Mouse (Mus musculus) midbrain, embryonic 11.5 days (tissue): ENCODE results near the gene Stpg1. TPM values are rescaled to one million over a fixed set of nuclear protein-coding genes. Genes with fewer than 3 reads are reported as not detected.

Experiments used
- ATAC-seq: fragments of 200-750 bp; cut with Nextera tagmentation; 2 replicates; pipeline ENCODE4 v1.8.0; 2017; ENCODE audit warnings: moderate TSS enrichment, moderate library complexity; ENCODE audit not compliant: low FRiP score
- DNase-seq: peaks from one replicate; pipeline ENCODE4 v3.0.0; 2015; ENCODE audit warnings: low spot score; ENCODE audit errors: missing footprints
- H3K27ac ChIP-seq: fragments of 300-500 bp; sonication (generic); 2 replicates; pipeline ENCODE4 v1.5.1; 2014; ENCODE audit warnings: low read depth, low read length
- H3K27me3 ChIP-seq: fragments of 300-500 bp; sonication (generic); 2 replicates; pipeline ENCODE4 v1.6.1; 2014; ENCODE audit warnings: mild to moderate bottlenecking, low read length, moderate library complexity, mixed read lengths; ENCODE audit not compliant: control insufficient read depth, insufficient read depth
- H3K36me3 ChIP-seq: fragments of 300-500 bp; sonication (generic); 2 replicates; pipeline ENCODE4 v1.6.1; 2014; ENCODE audit warnings: mild to moderate bottlenecking, low read length, moderate library complexity, mixed read lengths; ENCODE audit not compliant: control insufficient read depth, insufficient read depth
- H3K4me1 ChIP-seq: fragments of 300-500 bp; sonication (generic); 2 replicates; pipeline ENCODE4 v1.6.1; 2014; ENCODE audit warnings: low read length; ENCODE audit not compliant: control insufficient read depth, insufficient read depth
- H3K4me2 ChIP-seq: fragments of 300-500 bp; sonication (generic); 2 replicates; pipeline ENCODE4 v1.6.1; 2014; ENCODE audit warnings: mild to moderate bottlenecking, moderate library complexity
- H3K4me3 ChIP-seq: fragments of 300-500 bp; sonication (generic); 2 replicates; pipeline ENCODE4 v1.5.1; 2014; ENCODE audit warnings: low read depth, low read length
- H3K9ac ChIP-seq: fragments of 300-500 bp; sonication (generic); 2 replicates; pipeline ENCODE4 v1.6.1; 2014; ENCODE audit warnings: low read length
- H3K9me3 ChIP-seq: fragments of 300-500 bp; sonication (generic); 2 replicates; pipeline ENCODE4 v1.6.1; 2016; ENCODE audit warnings: low read length; ENCODE audit not compliant: control insufficient read depth
- WGBS: fragments of 180-500 bp; shearing (Covaris S2); extraction: QIAGEN DNeasy Blood & Tissue Kit; methylation state at CpG from one replicate; pipeline ENCODE4 v1.1.7; 2014; 5-methylcytosine and 5-hydroxymethylcytosine counted together
- polyA plus RNA-seq: library from polyadenylated mRNA; unstranded; fragments of >200 nt; fragmentation: Nextera tagmentation; extraction: Ambion mirVana; gene quantifications from 2 replicates; pipeline ENCODE4 v1.2.1, GENCODE M21; 2014

The Stpg1 gene
- polyA plus RNA-seq, 1 experiment from 2014 or later = 0.53 TPM

DNA sequence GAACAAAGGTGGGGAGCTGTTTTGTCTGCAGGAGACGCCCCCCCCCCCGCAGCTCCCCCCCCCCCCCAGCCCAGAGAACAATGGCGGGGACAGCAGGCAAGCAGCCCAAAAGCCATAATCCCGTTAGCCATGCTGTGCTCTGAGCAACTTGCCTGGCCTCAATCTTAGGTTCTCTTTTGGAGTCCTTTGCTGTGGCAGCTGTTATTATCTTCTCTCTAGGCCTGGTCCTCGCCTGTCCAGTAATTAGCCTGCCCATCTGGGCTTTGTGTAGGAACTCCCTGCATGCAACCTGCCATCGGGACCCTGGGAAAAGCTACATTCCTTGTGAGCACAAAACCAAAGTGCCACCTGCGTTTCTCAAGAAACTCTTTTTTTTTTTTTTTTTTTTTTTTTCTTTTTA, 29.3 kb downstream of the Stpg1 start:
- no peak overlapping the region for H3K4me3 ChIP-seq
- H3K9ac ChIP-seq = no peak overlapping the region
- peak overlapping the region; percentile 46; the same call in 1 of the 2 replicates for H3K27ac ChIP-seq
- peak; percentile 71 for ATAC-seq
- H3K36me3 ChIP-seq = no peaks in the 10 kb centered on the region
- peaks cover 32% of the 10 kb centered on the region for H3K4me1 ChIP-seq
- DNase-seq = peak; percentile 92
- WGBS = 2% methylated on average over 4 of the region's 7 CpGs
- H3K9me3 ChIP-seq = no peaks in the 10 kb centered on the region
- no peak overlapping the region for H3K4me2 ChIP-seq
- peaks cover 17% of the 10 kb centered on the region for H3K27me3 ChIP-seq

- Histone ChIP-seq H3K9ac (peak overlapping the region; percentile 4; the same call in 1 of the 2 replicates), H3K36me3 (no peaks in the 10 kb centered on the region), H3K27ac (peak overlapping the region; percentile 51; the same call in 1 of the 2 replicates), H3K4me2 (no peak overlapping the region), H3K27me3 (peaks cover 17% of the 10 kb centered on the region), H3K4me3 (no peak overlapping the region), H3K9me3 (no peaks in the 10 kb centered on the region), H3K4me1 (peaks cover 32% of the 10 kb centered on the region)
- ATAC-seq (no peak), DNase-seq (peak; percentile 89)
- 56% methylated on average over 12 of the region's 12 CpGs for WGBS
These were observed 30.5 kb downstream of the Stpg1 start for GRCm38 (mm10) chr4:135525057-135525456.

DNA sequence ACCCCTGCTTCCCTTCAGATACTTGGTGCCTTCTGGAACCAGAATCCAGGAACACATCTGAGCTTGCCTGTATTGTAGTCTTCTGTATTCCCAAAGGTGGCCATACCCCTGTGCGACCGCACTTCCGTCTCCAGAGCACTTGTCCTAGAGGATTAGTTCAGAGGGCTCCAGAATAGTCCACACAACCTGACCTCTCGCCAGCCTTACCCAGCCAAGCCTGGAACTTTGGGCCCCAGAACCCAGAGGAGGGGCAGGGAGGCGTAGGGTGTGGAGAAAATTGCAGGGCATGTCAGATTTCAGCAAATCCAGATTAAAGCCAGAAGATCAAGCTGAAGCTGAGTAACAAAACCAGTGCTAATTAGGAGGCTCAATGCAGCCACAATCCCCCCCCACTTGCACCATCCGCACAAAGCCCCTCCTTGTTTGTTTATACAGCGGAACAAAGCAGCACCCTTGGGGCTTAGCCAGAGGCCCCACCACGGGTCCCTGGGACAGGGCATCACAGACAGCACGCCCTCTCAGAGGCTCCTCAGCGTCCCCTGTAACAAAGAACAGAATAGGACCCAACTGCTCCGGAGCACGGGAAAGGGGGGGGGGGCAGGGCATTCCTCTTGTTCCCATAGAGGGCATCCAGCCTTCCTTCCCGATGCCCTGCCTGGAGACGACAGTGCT, 31.6 kb downstream of the Stpg1 start:
- Histone ChIP-seq H3K4me2 (no peak overlapping the region; the same call in 1 of the 2 replicates), H3K4me1 (peaks cover 32% of the 10 kb centered on the region), H3K36me3 (no peaks in the 10 kb centered on the region), H3K9me3 (no peaks in the 10 kb centered on the region; the same call in 1 of the 2 replicates), H3K27ac (peak overlapping the region; percentile 26; the same call in 1 of the 2 replicates), H3K4me3 (no peak overlapping the region), H3K27me3 (peaks cover 15% of the 10 kb centered on the region), H3K9ac (no peak overlapping the region)
- DNase-seq = peak; percentile 93
- peak; percentile 84 for ATAC-seq
- WGBS = 7% methylated on average over 14 of the region's 14 CpGs

DNA sequence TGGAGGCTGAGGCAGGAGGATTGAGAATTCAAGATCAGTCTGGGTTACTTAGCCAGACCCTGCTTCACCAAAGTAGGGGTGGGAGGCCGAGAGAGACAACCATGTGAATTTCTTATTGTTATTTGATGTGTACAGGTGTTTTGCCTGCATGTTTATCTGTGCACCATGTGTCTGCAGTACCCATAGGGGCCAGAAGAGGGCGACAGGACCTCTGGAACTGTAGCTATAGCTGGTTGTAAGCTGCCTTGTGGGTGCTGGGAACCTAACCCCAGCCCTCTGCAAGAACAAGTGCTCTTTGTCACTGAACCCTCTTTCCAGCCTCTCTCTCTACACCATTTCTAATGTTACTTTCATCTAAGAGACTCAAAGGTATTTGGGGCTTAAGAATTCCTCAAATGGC, 35.7 kb downstream of the Stpg1 start:
- ATAC-seq = no peak
- WGBS = 61% methylated on average over 2 of the region's 2 CpGs

GRCm38 (mm10) chr4:135531236-135531635, 36.6 kb downstream of the Stpg1 start:
- H3K9ac ChIP-seq = no peak overlapping the region
- WGBS = 90% methylated on average over 9 of the region's 9 CpGs
- H3K4me3 ChIP-seq = no peak overlapping the region
- ATAC-seq (no peak), DNase-seq (no peak)
- H3K27ac ChIP-seq = no peak overlapping the region
- peaks cover 2% of the 10 kb centered on the region; the same call in 1 of the 2 replicates for H3K27me3 ChIP-seq
- no peak overlapping the region for H3K4me2 ChIP-seq
- H3K36me3 ChIP-seq = no peaks in the 10 kb centered on the region
- peaks cover 9% of the 10 kb centered on the region; the same call in 1 of the 2 replicates for H3K4me1 ChIP-seq
- no peaks in the 10 kb centered on the region; the same call in 1 of the 2 replicates for H3K9me3 ChIP-seq

More for the DNA sequence above, 35.7 kb downstream of the Stpg1 start:
- Histone ChIP-seq H3K27ac (no peak overlapping the region), H3K4me1 (peaks cover 19% of the 10 kb centered on the region), H3K4me3 (no peak overlapping the region), H3K4me2 (no peak overlapping the region), H3K9ac (no peak overlapping the region), H3K9me3 (no peaks in the 10 kb centered on the region; the same call in 1 of the 2 replicates), H3K27me3 (peaks cover 7% of the 10 kb centered on the region; the same call in 1 of the 2 replicates), H3K36me3 (no peaks in the 10 kb centered on the region)
- no peak for DNase-seq

GRCm38 (mm10) chr4:135531771-135532613, 37.4 kb downstream of the Stpg1 start:
- H3K36me3 ChIP-seq = no peaks in the 10 kb centered on the region
- H3K9me3 ChIP-seq = no peaks in the 10 kb centered on the region; the same call in 1 of the 2 replicates
- H3K9ac ChIP-seq = no peak overlapping the region
- whole genome bisulfite sequencing = 50% methylated on average over 9 of the region's 9 CpGs
- H3K27ac ChIP-seq = no peak overlapping the region
- peaks cover 2% of the 10 kb centered on the region; the same call in 1 of the 2 replicates for H3K27me3 ChIP-seq
- peaks cover 2% of the 10 kb centered on the region; the same call in 1 of the 2 replicates for H3K4me1 ChIP-seq
- no peak for ATAC-seq
- no peak for DNase-seq
- no peak overlapping the region for H3K4me3 ChIP-seq
- no peak overlapping the region for H3K4me2 ChIP-seq

GRCm38 (mm10) chr4:135533001-135533400, 38.4 kb downstream of the Stpg1 start:
- no peak overlapping the region for H3K4me3 ChIP-seq
- DNase-seq (no peak), ATAC-seq (no peak)
- H3K27ac ChIP-seq = no peak overlapping the region
- no peaks in the 10 kb centered on the region for H3K36me3 ChIP-seq
- no peaks in the 10 kb centered on the region; the same call in 1 of the 2 replicates for H3K9me3 ChIP-seq
- H3K9ac ChIP-seq = no peak overlapping the region
- H3K4me1 ChIP-seq = no peaks in the 10 kb centered on the region
- no peak overlapping the region for H3K4me2 ChIP-seq
- no peaks in the 10 kb centered on the region for H3K27me3 ChIP-seq
- 78% methylated on average over 6 of the region's 6 CpGs for WGBS

DNA sequence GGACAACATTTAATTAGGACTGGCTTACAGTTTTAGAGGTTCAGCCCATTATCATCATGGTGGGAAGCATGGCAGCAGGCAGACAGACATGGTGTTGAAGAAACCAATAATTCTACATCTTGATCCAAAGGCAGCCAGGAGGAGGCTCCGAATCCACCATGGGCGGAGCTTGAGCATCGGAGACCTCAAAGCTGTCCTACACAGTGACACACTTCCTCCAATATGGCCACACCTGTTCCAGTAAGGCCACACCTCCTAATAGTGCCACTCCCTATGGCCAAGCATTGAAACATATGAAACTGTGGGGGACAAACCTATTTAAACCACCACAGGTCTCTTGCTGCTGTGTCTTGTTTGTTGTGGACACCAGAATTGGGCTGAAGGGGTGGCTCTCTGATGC, 40.4 kb downstream of the Stpg1 start:
- H3K9ac ChIP-seq = no peak overlapping the region
- H3K27me3 ChIP-seq = no peaks in the 10 kb centered on the region
- H3K9me3 ChIP-seq = no peaks in the 10 kb centered on the region; the same call in 1 of the 2 replicates
- ATAC-seq (no peak), DNase-seq (no peak)
- H3K4me2 ChIP-seq = no peak overlapping the region
- H3K4me1 ChIP-seq = no peaks in the 10 kb centered on the region
- WGBS = 96% methylated on average over 3 of the region's 3 CpGs
- H3K27ac ChIP-seq = no peak overlapping the region
- H3K4me3 ChIP-seq = no peak overlapping the region
- no peaks in the 10 kb centered on the region for H3K36me3 ChIP-seq

DNA sequence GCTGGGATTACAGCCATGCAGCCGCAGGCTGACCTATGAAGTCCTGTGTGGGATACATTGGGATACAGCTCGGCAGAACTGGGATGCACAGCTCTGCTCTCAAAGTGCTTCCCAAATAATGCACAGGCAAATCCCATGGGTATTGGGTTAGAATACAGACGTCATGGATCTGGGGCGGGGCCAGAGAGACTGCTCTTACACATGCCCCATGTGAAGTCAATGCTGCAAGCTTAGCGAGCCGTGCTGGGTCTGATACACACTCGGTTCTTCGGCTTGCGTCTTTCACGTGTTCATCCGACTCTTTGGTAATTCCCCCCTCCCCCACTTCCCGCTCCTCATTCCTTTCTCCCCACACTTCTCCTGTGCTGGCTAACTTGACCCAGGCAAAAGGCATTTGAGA, 44.5 kb downstream of the Stpg1 start:
- no peaks in the 10 kb centered on the region for H3K9me3 ChIP-seq
- DNase-seq = no peak
- no peaks in the 10 kb centered on the region for H3K4me1 ChIP-seq
- no peak overlapping the region for H3K27ac ChIP-seq
- no peaks in the 10 kb centered on the region for H3K27me3 ChIP-seq
- no peaks in the 10 kb centered on the region for H3K36me3 ChIP-seq
- H3K9ac ChIP-seq = no peak overlapping the region
- no peak overlapping the region for H3K4me2 ChIP-seq
- no peak overlapping the region for H3K4me3 ChIP-seq
- WGBS = 83% methylated on average over 12 of the region's 12 CpGs
- ATAC-seq = no peak
